Mouse (Mus musculus) liver, postnatal 0 days (tissue): ENCODE measurements at regions not wholly inside any gene's neighbourhood (a gene's known extent, or its start where the extent isn't known, plus 50 kb on each side); places are given as distances from the start of the nearest gene placed in this dataset.

Experiments
- CTCF ChIP-seq: sonication (generic); IDR thresholded peaks from 2 replicates; pipeline ENCODE4 v1.5.1; 2016; ENCODE audit warnings: antibody characterized with exemption, low read depth
- EP300 ChIP-seq: IDR thresholded peaks from 2 replicates; pipeline ENCODE4 v1.6.1; 2016; ENCODE audit warnings: antibody characterized with exemption, low read depth, mild to moderate bottlenecking

DNA sequence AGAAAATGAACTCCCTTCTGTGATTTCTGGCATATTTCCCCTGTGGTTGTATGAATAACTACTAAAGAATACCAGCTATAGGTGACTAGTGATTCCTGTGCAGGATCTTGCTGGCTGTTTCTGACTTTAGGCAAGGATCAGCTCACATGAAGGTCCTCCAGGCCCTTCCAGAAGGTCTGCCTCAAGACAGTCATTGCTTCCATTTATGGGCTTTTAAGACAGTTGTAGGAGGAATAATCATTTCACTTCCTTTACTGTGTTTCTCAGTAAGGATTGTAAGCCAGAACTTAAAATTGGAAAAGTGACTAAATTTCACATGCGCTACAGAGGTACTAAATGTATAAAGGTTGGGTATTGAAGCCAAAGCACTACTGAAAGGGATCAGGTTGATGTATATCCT, 2303.5 kb upstream of the Lrrc6 start:
- no peak for TF ChIP-seq EP300
- no peak for TF ChIP-seq CTCF
